Mouse (Mus musculus): ENCODE measurements at regions not wholly inside any gene's neighbourhood (a gene's known extent, or its start where the extent isn't known, plus 50 kb on each side); places are given as distances from the start of the nearest gene placed in this dataset.

GRCm38 (mm10) chr14:33691690-33692089, 102.7 kb downstream of the Ptpn20 start:
- Histone ChIP-seq H3K4me2 (ENCODE audit: low read length) (no peak overlapping the region), H3K27ac (ENCODE audit: low read length) (no peak overlapping the region), H3K4me3 (replicated peaks; ENCODE audit: low read length) (no peak overlapping the region), H3K36me3 (ENCODE audit: control insufficient read depth, insufficient read depth) (no peaks in the 10 kb centered on the region), H3K9me3 (ENCODE audit: control insufficient read depth, low read length) (no peaks in the 10 kb centered on the region), H3K27me3 (replicated peaks; ENCODE audit: control insufficient read depth, insufficient read depth, low read length) (no peaks in the 10 kb centered on the region), H3K9ac (replicated peaks; ENCODE audit: low read depth, low read length) (no peak overlapping the region), H3K4me1 (replicated peaks; ENCODE audit: control insufficient read depth, insufficient read depth, low read length) (peaks cover 8% of the 10 kb centered on the region)
- ATAC-seq = peak; percentile 62
- 18% methylated on average over 2 of the region's 2 CpGs for WGBS

DNA sequence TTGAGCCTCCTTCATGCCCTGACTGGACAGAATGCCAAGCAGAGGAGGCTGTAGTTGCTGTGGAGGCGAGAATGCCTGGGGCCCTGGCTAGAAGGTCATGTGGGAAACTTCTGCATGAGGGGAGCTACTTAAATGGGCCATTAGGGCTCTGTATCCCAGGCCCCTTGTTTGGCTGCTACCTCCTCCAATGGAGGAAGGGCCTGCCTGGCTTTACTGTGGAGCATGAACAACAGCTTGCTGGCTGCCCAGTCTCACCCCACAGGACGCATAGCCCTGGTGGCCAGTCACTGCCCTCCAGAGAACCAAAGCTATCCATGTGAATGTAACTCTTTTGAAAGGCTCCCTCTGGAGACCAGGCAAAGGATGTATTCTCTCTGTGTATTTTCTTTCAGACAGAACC, 105.2 kb downstream of the Ptpn20 start:
- 0 out of 2 replicates have a peak, but pooled peaks have one; percentile 26 for ATAC-seq
- Histone ChIP-seq H3K9me3 (ENCODE audit: control insufficient read depth, low read length) (no peaks in the 10 kb centered on the region), H3K4me1 (replicated peaks; ENCODE audit: control insufficient read depth, insufficient read depth, low read length) (peaks cover 8% of the 10 kb centered on the region), H3K27ac (ENCODE audit: low read length) (no peak overlapping the region), H3K4me2 (ENCODE audit: low read length) (no peak overlapping the region), H3K27me3 (replicated peaks; ENCODE audit: control insufficient read depth, insufficient read depth, low read length) (no peaks in the 10 kb centered on the region), H3K4me3 (replicated peaks; ENCODE audit: low read length) (no peak overlapping the region), H3K9ac (replicated peaks; ENCODE audit: low read depth, low read length) (no peak overlapping the region), H3K36me3 (ENCODE audit: control insufficient read depth, insufficient read depth) (no peaks in the 10 kb centered on the region)
- WGBS = 31% methylated on average over 2 of the region's 2 CpGs

GRCm38 (mm10) chr14:33695362-33695982, 106.5 kb downstream of the Ptpn20 start:
- H3K4me3 ChIP-seq (replicated peaks; ENCODE audit: low read length) = no peak overlapping the region
- no peak overlapping the region for H3K4me2 ChIP-seq (ENCODE audit: low read length)
- H3K9me3 ChIP-seq (ENCODE audit: control insufficient read depth, low read length) = no peaks in the 10 kb centered on the region
- ATAC-seq = peak; percentile 37; the same call in 1 of the 2 replicates
- H3K27me3 ChIP-seq (replicated peaks; ENCODE audit: control insufficient read depth, insufficient read depth, low read length) = no peaks in the 10 kb centered on the region
- H3K27ac ChIP-seq (ENCODE audit: low read length) = no peak overlapping the region
- 24% methylated on average over 8 of the region's 8 CpGs for WGBS
- H3K4me1 ChIP-seq (replicated peaks; ENCODE audit: control insufficient read depth, insufficient read depth, low read length) = peaks cover 8% of the 10 kb centered on the region
- H3K9ac ChIP-seq (replicated peaks; ENCODE audit: low read depth, low read length) = no peak overlapping the region
- no peaks in the 10 kb centered on the region for H3K36me3 ChIP-seq (ENCODE audit: control insufficient read depth, insufficient read depth)

GRCm38 (mm10) chr14:33696817-33697216, 107.8 kb downstream of the Ptpn20 start:
- H3K9ac ChIP-seq (replicated peaks; ENCODE audit: low read depth, low read length) = no peak overlapping the region
- H3K36me3 ChIP-seq (ENCODE audit: control insufficient read depth, insufficient read depth) = no peaks in the 10 kb centered on the region
- H3K9me3 ChIP-seq (ENCODE audit: control insufficient read depth, low read length) = no peaks in the 10 kb centered on the region
- no peaks in the 10 kb centered on the region for H3K27me3 ChIP-seq (replicated peaks; ENCODE audit: control insufficient read depth, insufficient read depth, low read length)
- H3K4me1 ChIP-seq (replicated peaks; ENCODE audit: control insufficient read depth, insufficient read depth, low read length) = peaks cover 1% of the 10 kb centered on the region
- H3K4me2 ChIP-seq (ENCODE audit: low read length) = no peak overlapping the region
- WGBS = 82% methylated on average over 3 of the region's 3 CpGs
- ATAC-seq = no peak
- no peak overlapping the region for H3K27ac ChIP-seq (ENCODE audit: low read length)
- no peak overlapping the region for H3K4me3 ChIP-seq (replicated peaks; ENCODE audit: low read length)

GRCm38 (mm10) chr14:33699777-33700438, 110.9 kb downstream of the Ptpn20 start:
- no peak overlapping the region for H3K4me3 ChIP-seq (replicated peaks; ENCODE audit: low read length)
- no peak for ATAC-seq
- H3K27ac ChIP-seq (ENCODE audit: low read length) = no peak overlapping the region
- no peak overlapping the region for H3K4me2 ChIP-seq (ENCODE audit: low read length)
- no peak overlapping the region for H3K9ac ChIP-seq (replicated peaks; ENCODE audit: low read depth, low read length)
- H3K36me3 ChIP-seq (ENCODE audit: control insufficient read depth, insufficient read depth) = no peaks in the 10 kb centered on the region
- H3K4me1 ChIP-seq (replicated peaks; ENCODE audit: control insufficient read depth, insufficient read depth, low read length) = no peaks in the 10 kb centered on the region
- 86% methylated on average over 13 of the region's 13 CpGs for WGBS
- H3K9me3 ChIP-seq (ENCODE audit: control insufficient read depth, low read length) = no peaks in the 10 kb centered on the region
- H3K27me3 ChIP-seq (replicated peaks; ENCODE audit: control insufficient read depth, insufficient read depth, low read length) = no peaks in the 10 kb centered on the region

GRCm38 (mm10) chr14:33707661-33708297, 118.8 kb downstream of the Ptpn20 start:
- Histone ChIP-seq H3K27ac (ENCODE audit: low read length) (no peak overlapping the region), H3K4me1 (replicated peaks; ENCODE audit: control insufficient read depth, insufficient read depth, low read length) (no peaks in the 10 kb centered on the region), H3K9me3 (ENCODE audit: control insufficient read depth, low read length) (no peaks in the 10 kb centered on the region), H3K36me3 (ENCODE audit: control insufficient read depth, insufficient read depth) (no peaks in the 10 kb centered on the region), H3K4me3 (replicated peaks; ENCODE audit: low read length) (no peak overlapping the region), H3K27me3 (replicated peaks; ENCODE audit: control insufficient read depth, insufficient read depth, low read length) (no peaks in the 10 kb centered on the region), H3K4me2 (ENCODE audit: low read length) (no peak overlapping the region), H3K9ac (replicated peaks; ENCODE audit: low read depth, low read length) (no peak overlapping the region)
- WGBS = 65% methylated on average over 6 of the region's 6 CpGs
- ATAC-seq = no peak

GRCm38 (mm10) chr14:33708298-33708665, 119.3 kb downstream of the Ptpn20 start:
- Histone ChIP-seq H3K4me1 (replicated peaks; ENCODE audit: control insufficient read depth, insufficient read depth, low read length) (no peaks in the 10 kb centered on the region), H3K9me3 (ENCODE audit: control insufficient read depth, low read length) (no peaks in the 10 kb centered on the region), H3K27me3 (replicated peaks; ENCODE audit: control insufficient read depth, insufficient read depth, low read length) (no peaks in the 10 kb centered on the region), H3K27ac (ENCODE audit: low read length) (no peak overlapping the region), H3K36me3 (ENCODE audit: control insufficient read depth, insufficient read depth) (no peaks in the 10 kb centered on the region), H3K4me3 (replicated peaks; ENCODE audit: low read length) (no peak overlapping the region), H3K9ac (replicated peaks; ENCODE audit: low read depth, low read length) (no peak overlapping the region), H3K4me2 (ENCODE audit: low read length) (no peak overlapping the region)
- 85% methylated on average over 4 of the region's 4 CpGs for WGBS
- ATAC-seq = no peak

DNA sequence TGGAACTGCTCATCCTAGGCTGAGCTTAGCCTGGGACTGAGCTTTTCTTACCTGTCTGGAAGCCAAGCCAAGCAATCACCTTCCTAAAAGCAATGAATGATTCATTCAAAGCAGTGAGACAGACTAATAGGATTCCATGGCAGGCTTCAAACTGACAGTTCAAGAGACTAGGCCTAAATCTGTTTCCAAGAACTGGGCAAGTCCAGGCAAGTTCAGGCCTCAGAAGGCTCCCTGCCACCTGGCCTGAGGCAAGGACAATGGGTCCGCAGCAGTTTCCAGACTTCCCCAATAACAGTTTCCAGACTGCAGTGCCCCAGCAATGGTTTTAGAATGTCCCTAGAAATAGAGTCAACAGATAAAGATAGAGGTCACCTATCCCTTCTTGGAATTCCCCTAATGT, 123.5 kb downstream of the Ptpn20 start:
- no peak overlapping the region for H3K4me3 ChIP-seq (replicated peaks; ENCODE audit: low read length)
- H3K36me3 ChIP-seq (ENCODE audit: control insufficient read depth, insufficient read depth) = no peaks in the 10 kb centered on the region
- no peaks in the 10 kb centered on the region for H3K4me1 ChIP-seq (replicated peaks; ENCODE audit: control insufficient read depth, insufficient read depth, low read length)
- H3K27me3 ChIP-seq (replicated peaks; ENCODE audit: control insufficient read depth, insufficient read depth, low read length) = no peaks in the 10 kb centered on the region
- H3K27ac ChIP-seq (ENCODE audit: low read length) = no peak overlapping the region
- no peak overlapping the region for H3K9ac ChIP-seq (replicated peaks; ENCODE audit: low read depth, low read length)
- no peak overlapping the region for H3K4me2 ChIP-seq (ENCODE audit: low read length)
- H3K9me3 ChIP-seq (ENCODE audit: control insufficient read depth, low read length) = no peaks in the 10 kb centered on the region
- no peak for ATAC-seq
- WGBS = 95% methylated on average over 1 of the region's 1 CpGs

DNA sequence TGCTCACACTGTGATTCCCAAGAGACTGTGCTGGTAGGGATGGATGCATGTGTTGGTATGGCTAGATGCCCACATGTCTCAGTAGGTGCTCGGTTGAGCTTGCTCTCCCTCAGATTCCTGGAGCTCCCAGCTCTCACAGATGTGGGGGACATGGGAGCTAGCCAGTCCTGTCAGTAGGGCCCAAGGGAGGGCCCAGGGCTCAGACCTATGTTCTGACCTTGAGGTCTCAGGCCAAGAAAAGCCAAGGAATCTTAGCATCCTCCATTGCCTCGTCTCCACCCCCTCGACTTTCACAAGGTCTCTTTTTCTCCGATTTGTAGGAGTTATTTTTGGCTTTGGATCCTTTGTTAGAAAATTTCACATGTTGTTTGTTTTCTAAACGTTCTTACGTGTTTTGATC, 130.6 kb downstream of the Ptpn20 start:
- Histone ChIP-seq H3K27me3 (replicated peaks; ENCODE audit: control insufficient read depth, insufficient read depth, low read length) (no peaks in the 10 kb centered on the region), H3K4me2 (ENCODE audit: low read length) (no peak overlapping the region), H3K36me3 (ENCODE audit: control insufficient read depth, insufficient read depth) (no peaks in the 10 kb centered on the region), H3K4me3 (replicated peaks; ENCODE audit: low read length) (no peak overlapping the region), H3K9ac (replicated peaks; ENCODE audit: low read depth, low read length) (no peak overlapping the region), H3K9me3 (ENCODE audit: control insufficient read depth, low read length) (no peaks in the 10 kb centered on the region), H3K4me1 (replicated peaks; ENCODE audit: control insufficient read depth, insufficient read depth, low read length) (no peaks in the 10 kb centered on the region), H3K27ac (ENCODE audit: low read length) (no peak overlapping the region)
- 84% methylated on average over 6 of the region's 6 CpGs for WGBS
- no peak for ATAC-seq

All from forebrain, embryonic 16.5 days (tissue).